Mouse (Mus musculus) kidney, adult 2 months (tissue): ENCODE measurements around the gene Gpc6.

ENCODE experiments used
- CTCF ChIP-seq: fragments of 200-500 bp; conservative IDR thresholded peaks from 2 replicates; pipeline ENCODE4 v1.5.1; 2011; ENCODE audit warnings: low read depth, mild to moderate bottlenecking, control low read depth, low read length, moderate library complexity, mixed read lengths; ENCODE audit not compliant: insufficient read depth, insufficient read length
- POLR2A ChIP-seq: fragments of 200-500 bp; IDR thresholded peaks from one replicate; pipeline ENCODE4 v1.6.1; 2011; ENCODE audit warnings: low read depth, low read length, control low read depth

DNA sequence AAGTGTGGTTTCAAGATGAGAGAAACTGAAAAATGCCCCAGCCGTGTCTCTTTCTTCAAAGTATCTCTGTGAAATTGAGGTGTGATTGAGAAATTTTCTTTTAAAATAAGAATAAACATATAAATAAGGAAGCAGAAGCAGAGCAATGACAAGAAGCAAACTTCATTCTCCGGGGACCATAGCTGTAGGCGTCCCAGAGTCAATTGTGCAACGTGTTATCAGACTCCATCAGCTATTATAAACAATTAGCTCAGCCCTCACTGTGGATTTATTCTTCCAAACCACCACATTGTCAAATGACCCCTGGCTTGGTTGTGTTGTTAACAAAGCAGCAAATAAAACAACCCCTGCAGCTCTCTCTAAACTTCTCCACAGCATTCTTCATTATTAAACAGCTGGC, 466.3 kb downstream of the Gpc6 start:
- no peak for TF ChIP-seq POLR2A
- no peak for TF ChIP-seq CTCF
